ENCODE assay signal across 8 mouse cellular contexts in the genomic region with DNA sequence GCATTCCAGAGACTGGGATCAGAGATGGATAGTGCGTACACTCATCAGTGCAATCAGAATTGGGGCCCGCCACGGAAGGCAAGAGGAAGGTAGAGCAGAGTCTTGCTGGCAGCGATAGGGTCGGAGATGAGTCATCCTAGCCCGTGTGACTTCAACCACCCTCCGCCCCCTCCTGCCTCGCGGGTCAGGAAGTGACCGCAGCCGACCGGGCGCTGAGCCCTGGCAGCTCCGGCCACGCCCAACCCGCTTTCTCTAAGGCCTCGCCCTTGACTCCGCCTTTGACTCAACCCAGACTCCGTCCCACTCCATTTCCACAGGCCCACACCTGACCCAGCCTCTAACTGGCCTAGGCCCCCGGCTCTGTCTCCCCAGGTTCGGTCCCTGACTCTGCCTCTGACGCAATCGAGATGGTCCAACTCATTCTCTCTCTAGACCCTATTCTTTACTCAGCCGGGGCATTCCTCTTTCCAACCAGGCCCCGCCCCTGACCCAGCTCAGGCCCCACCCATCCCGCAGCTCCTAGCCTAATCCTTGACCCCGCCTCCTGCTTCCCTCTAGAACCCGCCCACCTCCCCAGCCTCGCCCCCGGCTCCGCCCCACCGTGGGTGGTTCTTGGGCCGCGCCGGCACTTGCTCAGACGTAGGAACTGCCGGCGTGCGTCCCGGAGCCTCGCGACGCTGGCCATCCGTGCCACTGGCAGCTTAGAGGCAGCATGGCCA. TPM values are rescaled to one million over a fixed set of nuclear protein-coding genes. Genes with fewer than 3 reads are reported as not detected.
A peak's percentile ranks its signal among the peaks of the same experiment; 100 is the strongest.
DNase-seq lines count a peak whose midpoint lies in the region; ATAC-seq and TF ChIP-seq lines count a peak whose summit lies in the region.

Gene Nt5dc3 (plus strand): TSS at position 608 of the 719 bp plus-strand sequence.

- no peaks in the 10 kb centered on the region for H3K9me3 ChIP-seq in CH12.LX (replicated peaks; ENCODE audit: low read length)
- H3K9me3 ChIP-seq in forebrain, embryonic 11.5 days (ENCODE audit: control insufficient read depth, low read length), result no peaks in the 10 kb centered on the region
- no peaks in the 10 kb centered on the region for H3K9me3 ChIP-seq in heart, embryonic 16.5 days (replicated peaks; ENCODE audit: control insufficient read depth, low read length)
- H3K9me3 ChIP-seq in liver, embryonic 15.5 days (replicated peaks), result no peaks in the 10 kb centered on the region
- no peaks in the 10 kb centered on the region for H3K9me3 ChIP-seq in neural tube, embryonic 12.5 days

- in situ Hi-C loops in CH12.LX (cut with MboI; ENCODE audit: low pct_ligation_motif_present, low pct_unique_long_range_greater_than_20kb, low sequenced_read_pairs), result no loop called here

- peaks cover 17% of the 10 kb centered on the region for H3K79me2 ChIP-seq in CH12.LX (replicated peaks; ENCODE audit: control insufficient read depth, extremely low read depth, insufficient read depth, poor library complexity, severe bottlenecking)

- WGBS in forebrain, embryonic 11.5 days, result under 1% methylated on average over 44 of the region's 44 CpGs
- WGBS in heart, embryonic 16.5 days, result under 1% methylated on average over 44 of the region's 44 CpGs
- WGBS in liver, embryonic 15.5 days (ENCODE audit: insufficient replicate concordance), result under 1% methylated on average over 44 of the region's 44 CpGs
- under 1% methylated on average over 44 of the region's 44 CpGs for WGBS in neural tube, embryonic 12.5 days

- peak; percentile 55; the same call in 1 of the 2 replicates for TF ChIP-seq EP300 in CH12.LX (IDR thresholded peaks at IDR 0.05; ENCODE audit: low read length)

- TF ChIP-seq RAD21 in CH12.LX (IDR thresholded peaks at IDR 0.05; ENCODE audit: low read depth, low read length), result no peak

- peak within 1 kb of the TSS; percentile 84 for H3K9ac ChIP-seq in CH12.LX (ENCODE audit: insufficient read depth, low read depth)
- peak within 1 kb of the TSS; percentile 62 for H3K9ac ChIP-seq in forebrain, embryonic 11.5 days (ENCODE audit: low read length)
- H3K9ac ChIP-seq in heart, embryonic 16.5 days (ENCODE audit: low read length), result peak within 1 kb of the TSS; percentile 96
- peak within 1 kb of the TSS; percentile 60 for H3K9ac ChIP-seq in liver, embryonic 15.5 days
- peak within 1 kb of the TSS; percentile 67 for H3K9ac ChIP-seq in neural tube, embryonic 12.5 days

- no peaks in the 10 kb centered on the region for H3K27me3 ChIP-seq in CH12.LX (replicated peaks)
- no peaks in the 10 kb centered on the region; the same call in 1 of the 2 replicates for H3K27me3 ChIP-seq in forebrain, embryonic 11.5 days (ENCODE audit: control insufficient read depth, insufficient read depth, low read length)
- no peaks in the 10 kb centered on the region for H3K27me3 ChIP-seq in heart, embryonic 16.5 days (ENCODE audit: control insufficient read depth, insufficient read depth, low read length)
- peaks cover 17% of the 10 kb centered on the region; the same call in 1 of the 2 replicates for H3K27me3 ChIP-seq in liver, embryonic 15.5 days
- peaks cover 10% of the 10 kb centered on the region for H3K27me3 ChIP-seq in neural tube, embryonic 12.5 days (replicated peaks)

- no peak for TF ChIP-seq CTCF in CH12.LX (conservative IDR thresholded peaks at IDR 0.05 in 1 of 2, IDR thresholded peaks at IDR 0.05 in 1 of 2; ENCODE audit: low read depth in 2 of 2, low read length in 2 of 2)

- H3K27ac ChIP-seq in CH12.LX (ENCODE audit: insufficient read depth, low read depth), result peak within 1 kb of the TSS; percentile 60
- no peak within 1 kb of the TSS for H3K27ac ChIP-seq in forebrain, embryonic 11.5 days (ENCODE audit: low read depth, low read length)
- H3K27ac ChIP-seq in heart, embryonic 16.5 days (ENCODE audit: low read length), result peak within 1 kb of the TSS; percentile 95
- H3K27ac ChIP-seq in liver, embryonic 15.5 days (replicated peaks), result peak within 1 kb of the TSS; percentile 77
- H3K27ac ChIP-seq in neural tube, embryonic 12.5 days, result no peak within 1 kb of the TSS

- TF ChIP-seq POLR2A in CH12.LX (IDR thresholded peaks at IDR 0.05; ENCODE audit: low read depth, low read length), result peak; percentile 90

- H3K4me2 ChIP-seq in CH12.LX (ENCODE audit: insufficient read depth, low read depth, poor library complexity, severe bottlenecking), result peak within 1 kb of the TSS; percentile 53
- H3K4me2 ChIP-seq in forebrain, embryonic 11.5 days (ENCODE audit: low read depth, low read length, severe bottlenecking), result peak within 1 kb of the TSS; percentile 97
- peak within 1 kb of the TSS; percentile 95 for H3K4me2 ChIP-seq in heart, embryonic 16.5 days (ENCODE audit: low read depth, low read length)
- peak within 1 kb of the TSS; percentile 100 for H3K4me2 ChIP-seq in liver, embryonic 15.5 days
- peak within 1 kb of the TSS; percentile 97 for H3K4me2 ChIP-seq in neural tube, embryonic 12.5 days (replicated peaks)

- dilution Hi-C loops in CH12.LX (cut with MboI; ENCODE audit: extremely low pct_ligation_motif_present, extremely low pct_unique_long_range_greater_than_20kb, low sequenced_read_pairs), result no loop called here

- H3K4me3 ChIP-seq in CH12.LX (replicated peaks in 1 of 3; ENCODE audit: low read depth in 2 of 3, low read length in 2 of 3, poor library complexity in 1 of 3), result peak within 1 kb of the TSS; percentile 68 to 84 (median 76)
- H3K4me3 ChIP-seq in forebrain, embryonic 11.5 days (ENCODE audit: low read depth, low read length), result peak within 1 kb of the TSS; percentile 54
- H3K4me3 ChIP-seq in heart, embryonic 16.5 days (ENCODE audit: low read length), result peak within 1 kb of the TSS; percentile 89
- H3K4me3 ChIP-seq in liver, embryonic 15.5 days (replicated peaks), result peak within 1 kb of the TSS; percentile 70
- H3K4me3 ChIP-seq in neural tube, embryonic 12.5 days, result peak within 1 kb of the TSS; percentile 63

- H3K4me1 ChIP-seq in CH12.LX (ENCODE audit: control insufficient read depth in 1 of 2, insufficient read depth in 2 of 2), result peaks cover 5 to 31% of the 10 kb centered on the region in 2 experiments; a peak in 3 of 4 replicates
- peaks cover 6% of the 10 kb centered on the region for H3K4me1 ChIP-seq in forebrain, embryonic 11.5 days (replicated peaks; ENCODE audit: control insufficient read depth, insufficient read depth, low read length)
- peaks cover 28% of the 10 kb centered on the region for H3K4me1 ChIP-seq in heart, embryonic 16.5 days (ENCODE audit: control insufficient read depth, insufficient read depth, low read length)
- peaks cover 29% of the 10 kb centered on the region for H3K4me1 ChIP-seq in liver, embryonic 15.5 days (replicated peaks)
- peaks cover 16% of the 10 kb centered on the region; the same call in 1 of the 2 replicates for H3K4me1 ChIP-seq in neural tube, embryonic 12.5 days

- ATAC-seq in forebrain, embryonic 11.5 days (replicated peaks; ENCODE audit: low FRiP score), result peak; percentile 96
- peak; percentile 97 for ATAC-seq in heart, embryonic 16.5 days (replicated peaks; ENCODE audit: extremely low read depth, insufficient read depth, low FRiP score)
- peak; percentile 93 for ATAC-seq in liver, embryonic 15.5 days (ENCODE audit: insufficient read depth)
- peak; percentile 93 for ATAC-seq in neural tube, embryonic 12.5 days (ENCODE audit: low FRiP score, low read depth)

- peak; percentile 97 for DNase-seq in CH12.LX (ENCODE audit: extremely low read depth)
- peak; percentile 86 for DNase-seq in c-Kit-positive CD71-positive TER-119-negative erythroid progenitor cells, embryonic 14.5 days (ENCODE audit: low read depth)
- peak; percentile 98 for DNase-seq in forebrain, embryonic 11.5 days (ENCODE audit: low spot score)
- DNase-seq in kidney, postnatal 36 days, result peak; percentile 98 to 99
- DNase-seq in telencephalon, adult 2 months (ENCODE audit: low read depth, low spot score), result peak; percentile 95

- H3K36me3 ChIP-seq in CH12.LX (replicated peaks in 1 of 2; ENCODE audit: control insufficient read depth in 1 of 2, insufficient read depth in 1 of 2, low read length in 1 of 2), result peaks cover 0 to 5% of the 10 kb centered on the region in 2 experiments
- H3K36me3 ChIP-seq in forebrain, embryonic 11.5 days (ENCODE audit: control insufficient read depth, insufficient read depth, low read length), result no peaks in the 10 kb centered on the region
- H3K36me3 ChIP-seq in heart, embryonic 16.5 days (ENCODE audit: control insufficient read depth, insufficient read depth), result no peaks in the 10 kb centered on the region
- no peaks in the 10 kb centered on the region for H3K36me3 ChIP-seq in liver, embryonic 15.5 days (replicated peaks)
- H3K36me3 ChIP-seq in neural tube, embryonic 12.5 days, result no peaks in the 10 kb centered on the region

TF ChIP-seq in CH12.LX, 34 proteins besides CTCF, POLR2A, EP300 and RAD21 (continues in another document):
- TF ChIP-seq TBP (conservative IDR thresholded peaks at IDR 0.05; ENCODE audit: low read depth, low read length), result 0 out of 2 replicates have a peak, but pooled peaks have one; percentile 62
- TF ChIP-seq E2F4 (IDR thresholded peaks at IDR 0.05; ENCODE audit: insufficient replicate concordance, low read depth, low read length), result no peak
- no peak for TF ChIP-seq MAFK (IDR thresholded peaks at IDR 0.05; ENCODE audit: insufficient replicate concordance, low read length)
- no peak for TF ChIP-seq ZC3H11A (IDR thresholded peaks at IDR 0.05; ENCODE audit: low read depth, low read length)
- peak; percentile 73 for TF ChIP-seq ETS1 (conservative IDR thresholded peaks at IDR 0.05; ENCODE audit: low read depth, low read length)
- peak; percentile 54 for TF ChIP-seq HCFC1 (IDR thresholded peaks at IDR 0.05; ENCODE audit: low read depth, low read length)
- TF ChIP-seq USF1 (IDR thresholded peaks at IDR 0.05; ENCODE audit: low read depth, low read length), result no peak
- TF ChIP-seq PAX5 (IDR thresholded peaks at IDR 0.05; ENCODE audit: low read length), result no peak
- TF ChIP-seq JUND (conservative IDR thresholded peaks at IDR 0.05; ENCODE audit: low read depth, low read length), result peak; percentile 71
- no peak for TF ChIP-seq GABPA (IDR thresholded peaks at IDR 0.05; ENCODE audit: insufficient replicate concordance, low read depth, low read length)
- TF ChIP-seq RCOR1 (conservative IDR thresholded peaks at IDR 0.05; ENCODE audit: low read depth, low read length), result no peak
- TF ChIP-seq ZMIZ1 (IDR thresholded peaks at IDR 0.05; ENCODE audit: low read depth, low read length), result peak; percentile 89
- no peak for TF ChIP-seq ZKSCAN1 (IDR thresholded peaks at IDR 0.05; ENCODE audit: borderline replicate concordance, low read depth, low read length)
- TF ChIP-seq MXI1 (IDR thresholded peaks at IDR 0.05; ENCODE audit: low read depth, low read length), result peak; percentile 92

RNA-seq across cellular contexts. Expression of gene Nt5dc3, which starts in this region (rescaled TPM):
- total RNA-seq in CH12.LX (2012; rRNA removed) (4.6 and 7.1 TPM in 2 replicates), CH12.LX (2014; rRNA removed) (6.0 and 6.5 TPM in 2 replicates)
- polyA plus RNA-seq in CH12.LX (2012; ENCODE audit: insufficient read length, low read depth), result 15.0 and 15.9 TPM in 2 replicates
- 1.5 and 1.8 TPM in 2 replicates for polyA plus RNA-seq in forebrain, embryonic 11.5 days (2014; fragmentation: Nextera tagmentation; extraction: Ambion mirVana)
- polyA plus RNA-seq in heart, embryonic 16.5 days (2015; fragmentation: Nextera tagmentation; extraction: Ambion mirVana), result 4.8 and 5.0 TPM in 2 replicates
- polyA plus RNA-seq in liver, embryonic 15.5 days (2015; fragmentation: Nextera tagmentation; extraction: Ambion mirVana), result 0.25 and 0.33 TPM in 2 replicates
- polyA plus RNA-seq in neural tube, embryonic 12.5 days (2016; fragmentation: Nextera tagmentation; extraction: Ambion mirVana), result 4.3 and 4.6 TPM in 2 replicates

Comparison
In these comparisons a context has a peak if more than half of its experiments do, and no peak if none do; other contexts are left out.
1. Peak in ATAC-seq, H3K4me3 ChIP-seq, H3K27ac ChIP-seq, H3K9ac ChIP-seq and H3K4me2 ChIP-seq in liver, embryonic 15.5 days; RNA of the gene not detected or under 1 TPM.
2. H3K27ac ChIP-seq: peak in CH12.LX (single experiment) and heart, embryonic 16.5 days (single experiment); none in forebrain, embryonic 11.5 days (single experiment) and neural tube, embryonic 12.5 days (single experiment).
3. Peak in every context shown above with its lines, with median percentiles within 50 percentile points of each other: DNase-seq, H3K4me2 ChIP-seq, H3K4me3 ChIP-seq, H3K9ac ChIP-seq and ATAC-seq.